Mouse (Mus musculus) cortical plate, adult 2 months (tissue): ENCODE data around the gene Dnajb1. TPM values are rescaled to one million over a fixed set of nuclear protein-coding genes. Genes with fewer than 3 reads are reported as not detected.
A peak's percentile ranks its signal among the peaks of the same experiment; 100 is the strongest.
"Not testable (repeated sequence)": the region's sequence is repeated elsewhere in the genome, so short reads cannot be mapped to it uniquely, and the experiment has no call there.

Experiments used
- H3K27ac ChIP-seq: fragments of 200-500 bp; 2 replicates; pipeline ENCODE4 v1.5.1; 2012; ENCODE audit warnings: low read length, control low read depth, inconsistent platforms; ENCODE audit not compliant: insufficient read depth
- H3K4me1 ChIP-seq: fragments of 200-500 bp; 2 replicates; pipeline ENCODE4 v1.6.1; 2011; ENCODE audit warnings: low read length; ENCODE audit not compliant: control insufficient read depth, insufficient read depth
- H3K4me3 ChIP-seq: fragments of 200-500 bp; 2 replicates; pipeline ENCODE4 v1.5.1; 2011; ENCODE audit warnings: mild to moderate bottlenecking, low read length, control low read depth; ENCODE audit not compliant: insufficient read depth
- CTCF ChIP-seq: fragments of 200-500 bp; IDR thresholded peaks from 2 replicates; pipeline ENCODE4 v1.5.1; 2011; ENCODE audit warnings: mild to moderate bottlenecking, control low read depth, low read length; ENCODE audit not compliant: insufficient read depth; ENCODE audit errors: extremely low read depth
- POLR2A ChIP-seq: fragments of 200-500 bp; IDR thresholded peaks from 2 replicates; pipeline ENCODE4 v1.6.1; 2011; ENCODE audit warnings: mild to moderate bottlenecking, low read length, control low read depth; ENCODE audit not compliant: insufficient read depth; ENCODE audit errors: extremely low read depth
- polyA plus RNA-seq: library from polyadenylated mRNA; depleted of rRNA; stranded (reverse); fragments of >200 nt; gene quantifications from 2 replicates; pipeline ENCODE4 v1.2.3, GENCODE M21; 2012

Gene Dnajb1
- polyA plus RNA-seq, 1 experiment, result 41.9 TPM

- Histone ChIP-seq H3K4me3 (no peak overlapping the region), H3K4me1 (peaks cover 14% of the 10 kb centered on the region), H3K27ac (no peak overlapping the region)
- 0 out of 2 replicates have a peak, but pooled peaks have one; percentile 3 for TF ChIP-seq CTCF
- no peak for TF ChIP-seq POLR2A
Observed at GRCm38 (mm10) chr8:83590488-83591023, 17.4 kb upstream of the Dnajb1 start.

GRCm38 (mm10) chr8:83592682-83593081, 15.3 kb upstream of the Dnajb1 start:
- no peak overlapping the region for H3K27ac ChIP-seq
- TF ChIP-seq POLR2A, result no peak
- TF ChIP-seq CTCF, result no peak
- peaks cover 14% of the 10 kb centered on the region for H3K4me1 ChIP-seq
- H3K4me3 ChIP-seq, result peak overlapping the region; percentile 91

GRCm38 (mm10) chr8:83593325-83594166, 14.4 kb upstream of the Dnajb1 start:
- Histone ChIP-seq H3K4me3 (peak overlapping the region; percentile 91), H3K27ac (peak overlapping the region; percentile 91), H3K4me1 (peaks cover 11% of the 10 kb centered on the region)
- TF ChIP-seq CTCF (no peak), POLR2A (no peak)

GRCm38 (mm10) chr8:83594167-83595049, 13.6 kb upstream of the Dnajb1 start:
- Histone ChIP-seq H3K27ac (peak overlapping the region; percentile 91), H3K4me3 (peak overlapping the region; percentile 91), H3K4me1 (peaks cover 7% of the 10 kb centered on the region)
- TF ChIP-seq CTCF, result no peak
- TF ChIP-seq POLR2A, result peak; percentile 90

GRCm38 (mm10) chr8:83595050-83595345, 13.0 kb upstream of the Dnajb1 start:
- H3K27ac ChIP-seq, result peak overlapping the region; percentile 76
- peak overlapping the region; percentile 91; the same call in 1 of the 2 replicates for H3K4me3 ChIP-seq
- H3K4me1 ChIP-seq, result not testable (repeated sequence)

GRCm38 (mm10) chr8:83596369-83596768, 11.6 kb upstream of the Dnajb1 start:
- no peak overlapping the region for H3K27ac ChIP-seq
- no peak overlapping the region for H3K4me3 ChIP-seq
- no peak for TF ChIP-seq POLR2A
- no peak for TF ChIP-seq CTCF
- H3K4me1 ChIP-seq, result peaks cover 5% of the 10 kb centered on the region; the same call in 1 of the 2 replicates

- H3K4me3 ChIP-seq, result no peak overlapping the region
- H3K4me1 ChIP-seq, result no peaks in the 10 kb centered on the region
- TF ChIP-seq CTCF (no peak), POLR2A (no peak)
- H3K27ac ChIP-seq, result no peak overlapping the region
Observed at GRCm38 (mm10) chr8:83598146-83598545, 9.8 kb upstream of the Dnajb1 start.

GRCm38 (mm10) chr8:83599814-83600213, 8.2 kb upstream of the Dnajb1 start:
- Histone ChIP-seq H3K4me1 (no peaks in the 10 kb centered on the region), H3K4me3 (no peak overlapping the region), H3K27ac (no peak overlapping the region)
- no peak for TF ChIP-seq CTCF
- no peak for TF ChIP-seq POLR2A

GRCm38 (mm10) chr8:83602650-83603029, 5.4 kb upstream of the Dnajb1 start:
- Histone ChIP-seq H3K27ac (no peak overlapping the region), H3K4me3 (no peak overlapping the region), H3K4me1 (peaks cover 1% of the 10 kb centered on the region; the same call in 1 of the 2 replicates)
- TF ChIP-seq POLR2A (no peak), CTCF (no peak)
